Mouse (Mus musculus): ENCODE data around the gene Tmc7.

The Tmc7 gene

GRCm38 (mm10) chr7:118498984-118499783 is 85.4 kb downstream of the Tmc7 start:
- DNase-seq, result no peak

- no peak for DNase-seq
Measured at GRCm38 (mm10) chr7:118494892-118495579, 89.5 kb downstream of the Tmc7 start.

- DNase-seq, result no peak
Measured at GRCm38 (mm10) chr7:118493892-118494291, 90.6 kb downstream of the Tmc7 start.

- DNase-seq, result peak; percentile 36 to 50
Measured at GRCm38 (mm10) chr7:118491431-118492147, 92.9 kb downstream of the Tmc7 start, which contains the start of gene Itpripl2. Itpripl2 (minus strand) TSS chr7:118491975.

- peak; percentile 60 to 65 for DNase-seq
Measured at GRCm38 (mm10) chr7:118490666-118491430, 93.7 kb downstream of the Tmc7 start.

- peak in 1 of 2 experiments; percentile 18 for DNase-seq
Measured at GRCm38 (mm10) chr7:118489706-118490665, 94.5 kb downstream of the Tmc7 start.

GRCm38 (mm10) chr7:118488060-118488664 is 96.4 kb downstream of the Tmc7 start:
- no peak for DNase-seq

- no peak for DNase-seq
Measured at GRCm38 (mm10) chr7:118486917-118487316, 97.6 kb downstream of the Tmc7 start.
